Mouse (Mus musculus) myocyte (in vitro differentiated cells): ENCODE measurements around the gene Fto.

Source experiments
- CEBPB ChIP-seq: IDR thresholded peaks from 2 replicates; pipeline ENCODE4 v1.6.1; 2011; ENCODE audit warnings: mild to moderate bottlenecking, moderate library complexity; ENCODE audit not compliant: poor library complexity, insufficient read depth, severe bottlenecking
- E2F4 ChIP-seq: IDR thresholded peaks from one replicate; pipeline ENCODE4 v1.6.1; 2011; ENCODE audit warnings: mild to moderate bottlenecking, control low read depth, moderate library complexity; ENCODE audit not compliant: insufficient read depth
- POLR2A ChIP-seq: IDR thresholded peaks from one replicate; pipeline ENCODE4 v1.6.1; 2011; ENCODE audit warnings: low read depth, mild to moderate bottlenecking, control low read depth, moderate library complexity; ENCODE audit not compliant: insufficient read length
- TCF3 ChIP-seq: IDR thresholded peaks from one replicate; pipeline ENCODE4 v1.6.1; 2011; ENCODE audit warnings: low read depth, control low read depth; ENCODE audit not compliant: insufficient read length

DNA sequence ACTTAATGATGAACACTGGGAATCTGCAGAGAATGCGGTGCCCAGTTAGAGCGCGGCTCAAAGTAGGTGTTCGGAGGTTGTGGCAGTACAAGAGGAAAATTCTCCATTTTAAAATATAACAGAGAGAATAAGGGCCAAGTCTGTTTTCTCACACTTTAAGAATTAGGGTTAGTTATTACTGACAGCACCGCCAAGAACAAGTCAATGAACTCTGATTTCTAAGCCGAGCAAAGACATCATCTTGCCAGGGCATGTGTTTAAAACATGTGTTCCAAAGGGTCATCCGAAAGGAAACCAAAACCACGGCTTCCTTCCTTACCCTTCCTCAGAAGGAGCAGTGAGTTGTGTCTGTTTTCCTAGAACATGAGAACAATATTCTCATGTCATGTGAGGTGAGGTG lies 226.3 kb downstream of the Fto start:
- no peak for TF ChIP-seq POLR2A
- no peak for TF ChIP-seq TCF3
- no peak for TF ChIP-seq CEBPB
- TF ChIP-seq E2F4, result no peak
